In the genomic region with DNA sequence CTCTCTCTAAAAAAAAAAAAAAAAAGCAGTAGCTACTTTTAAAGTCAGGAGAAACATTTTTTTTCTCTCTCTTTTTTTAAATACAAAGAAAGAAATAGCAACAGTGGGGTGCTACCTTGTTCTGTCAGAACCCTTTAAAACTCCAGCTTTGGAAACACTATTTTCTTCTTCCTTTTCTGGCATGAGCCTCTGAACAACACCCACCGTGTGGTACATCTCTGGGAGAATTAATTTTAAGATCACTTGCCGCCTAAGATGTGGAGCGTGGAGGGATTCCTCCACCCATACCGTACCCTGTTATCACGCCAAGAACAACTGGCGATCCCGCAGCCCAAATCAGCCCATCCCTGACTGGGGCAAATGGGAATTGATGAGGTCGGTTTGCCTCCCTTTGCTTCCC, we compare ENCODE assay signal across 28 mouse cellular contexts. TPM values are rescaled to one million over a fixed set of nuclear protein-coding genes. Genes with fewer than 3 reads are reported as not detected.
DNase-seq lines count a peak whose midpoint lies in the region; ATAC-seq lines count a peak whose summit lies in the region.
"Had no signal": no experiment of that assay in that cellular context is flagged by ENCODE, and none has a peak within 500 bp of the region (broad histone marks: within the 10 kb centered on the region; RNA-seq: fewer than 3 reads in every experiment).

No protein-coding gene starts in this region.

- DNase-seq in frontal cortex, postnatal 36 days (ENCODE audit: low spot score in 2 of 2), result peak; percentile 31 to 55
- no peak for DNase-seq in frontal cortex, postnatal 14 days (ENCODE audit: low spot score in 2 of 2)
- DNase-seq in right cerebral cortex, adult 18-20 months, result peak; percentile 15
- DNase-seq in right cerebral cortex, postnatal 25 days, result no peak
- DNase-seq in left cerebral cortex, postnatal 14 days (ENCODE audit: low spot score in 2 of 2), result peak; percentile 31 to 55
- DNase-seq in lung, adult 18-20 months, result no peak
- DNase-seq: adrenal gland, adult 8-10 months; adrenal gland, postnatal 25 days; cerebellum, adult 18-20 months; cerebellum, adult 9-10 months; cerebellum, postnatal 14 days; forebrain, postnatal 0 days; gastrocnemius, adult 2 months; gastrocnemius, postnatal 14 days; heart, adult 11 months had no signal

- no peak for ATAC-seq in CD4-positive, CD25-positive, alpha-beta regulatory T cell, adult 4 months
- ATAC-seq: activated CD4-positive, CD25-positive, alpha-beta regulatory T cell, adult 4 months; forebrain, embryonic 14.5 days; forebrain, postnatal 0 days had no signal

- intact Hi-C loops in left cerebral cortex, postnatal 14 days (cut with DNase I), result loop anchor here (5.0 kb wide), 1 partner anchor 123 kb away; no protein-coding TSS in a partner anchor

RNA-seq across cellular contexts. Expression of a gene that starts 42.2 kb away (rescaled TPM):
- total RNA-seq in left cerebral cortex, postnatal 14 days (2021), result under 1 TPM in 1 of 2 experiments, not detected in 1; 0.13 TPM
- polyA plus RNA-seq in CD4-positive, CD25-positive, alpha-beta regulatory T cell, adult 4 months (2017; shearing (Covaris generic)), result under 1 TPM in 1 of 2 experiments, not detected in 1; 0.11 TPM
- total RNA-seq: adrenal gland, adult 8-10 months; adrenal gland, postnatal 25 days; gastrocnemius, adult 2 months; heart, adult 8-10 months; heart, postnatal 25 days; hematopoietic stem cell, adult 5-6 weeks had no signal
- polyA plus RNA-seq: C2C12; embryonic facial prominence, embryonic 15.5 days; forebrain, embryonic 11.5 days; forebrain, embryonic 14.5 days; heart, embryonic 11.5 days; heart, embryonic 14.5 days; heart, postnatal 0 days; intestine, embryonic 14.5 days had no signal

RNA-seq across cellular contexts. Expression of a gene that starts 59.5 kb away (rescaled TPM):
- 1 to 10 TPM; 6.3 to 9.5 TPM for total RNA-seq in left cerebral cortex, postnatal 14 days (2021)
- not detected for polyA plus RNA-seq in CD4-positive, CD25-positive, alpha-beta regulatory T cell, adult 4 months (2017; shearing (Covaris generic))
- total RNA-seq: hematopoietic stem cell, adult 5-6 weeks had no signal
- polyA plus RNA-seq: activated CD4-positive, CD25-positive, alpha-beta regulatory T cell, adult 4 months; C2C12 had no signal

Comparison
In these comparisons a context has a peak if more than half of its experiments do, and no peak if none do; other contexts are left out.
1. DNase-seq: peak in frontal cortex, postnatal 36 days (2 of 2), right cerebral cortex, adult 18-20 months (single experiment) and left cerebral cortex, postnatal 14 days (2 of 2); none in frontal cortex, postnatal 14 days (0 of 2), right cerebral cortex, postnatal 25 days (single experiment) and lung, adult 18-20 months (0 of 2).